Mouse (Mus musculus) bone marrow, adult 2 months (tissue): ENCODE data around the gene Gm5447.

Source experiments
- CTCF ChIP-seq: fragments of 200-500 bp; IDR thresholded peaks from 2 replicates; pipeline ENCODE4 v1.5.1; 2011; ENCODE audit warnings: low read length, control low read depth; ENCODE audit not compliant: control insufficient read depth, insufficient read depth
- POLR2A ChIP-seq: fragments of 200-500 bp; IDR thresholded peaks from 2 replicates; pipeline ENCODE4 v1.6.1; 2011; ENCODE audit warnings: low read depth, mild to moderate bottlenecking, control low read depth, low read length, borderline replicate concordance; ENCODE audit not compliant: control insufficient read depth

- TF ChIP-seq POLR2A (no peak), CTCF (no peak)
These were observed 13.3 kb upstream of the Gm5447 start for GRCm38 (mm10) chr13:30960714-30961113.
